Mouse (Mus musculus): ENCODE data around the gene Chmp4b. TPM values are rescaled to one million over a fixed set of nuclear protein-coding genes. Genes with fewer than 3 reads are reported as not detected.

Chmp4b gene
- polyA plus RNA-seq, 1 experiment, result 217 TPM

GRCm38 (mm10) chr2:154677651-154678139, 26.2 kb downstream of the Chmp4b start:
- H3K4me3 ChIP-seq (ENCODE audit: insufficient read depth, low read length), result no peak overlapping the region
- H3K4me1 ChIP-seq (ENCODE audit: control insufficient read depth, insufficient read depth, low read length), result peaks cover 15% of the 10 kb centered on the region
- no peak overlapping the region for H3K27ac ChIP-seq (ENCODE audit: insufficient read depth, low read depth, low read length)

GRCm38 (mm10) chr2:154678995-154679394, 27.5 kb downstream of the Chmp4b start:
- Histone ChIP-seq H3K27ac (ENCODE audit: insufficient read depth, low read depth, low read length) (no peak overlapping the region), H3K4me3 (ENCODE audit: insufficient read depth, low read length) (no peak overlapping the region), H3K4me1 (ENCODE audit: control insufficient read depth, insufficient read depth, low read length) (peaks cover 21% of the 10 kb centered on the region)
- TF ChIP-seq CTCF (IDR thresholded peaks at IDR 0.05; ENCODE audit: low read depth, low read length) (no peak), POLR2A (IDR thresholded peaks at IDR 0.05; ENCODE audit: borderline replicate concordance, low read depth, low read length) (no peak)

More at GRCm38 (mm10) chr2:154677651-154678139, 26.2 kb downstream of the Chmp4b start:
- TF ChIP-seq CTCF (IDR thresholded peaks at IDR 0.05; ENCODE audit: low read depth, low read length), result no peak
- TF ChIP-seq POLR2A (IDR thresholded peaks at IDR 0.05; ENCODE audit: borderline replicate concordance, low read depth, low read length), result no peak

GRCm38 (mm10) chr2:154680337-154680736, 28.8 kb downstream of the Chmp4b start:
- no peak overlapping the region for H3K27ac ChIP-seq (ENCODE audit: insufficient read depth, low read depth, low read length)
- TF ChIP-seq POLR2A (IDR thresholded peaks at IDR 0.05; ENCODE audit: borderline replicate concordance, low read depth, low read length) (no peak), CTCF (IDR thresholded peaks at IDR 0.05; ENCODE audit: low read depth, low read length) (no peak)
- H3K4me3 ChIP-seq (ENCODE audit: insufficient read depth, low read length), result no peak overlapping the region
- H3K4me1 ChIP-seq (ENCODE audit: control insufficient read depth, insufficient read depth, low read length), result peaks cover 22% of the 10 kb centered on the region

GRCm38 (mm10) chr2:154680941-154681340, 29.4 kb downstream of the Chmp4b start:
- H3K4me3 ChIP-seq (ENCODE audit: insufficient read depth, low read length), result no peak overlapping the region
- TF ChIP-seq POLR2A (IDR thresholded peaks at IDR 0.05; ENCODE audit: borderline replicate concordance, low read depth, low read length), result no peak
- TF ChIP-seq CTCF (IDR thresholded peaks at IDR 0.05; ENCODE audit: low read depth, low read length), result no peak
- peaks cover 22% of the 10 kb centered on the region for H3K4me1 ChIP-seq (ENCODE audit: control insufficient read depth, insufficient read depth, low read length)
- H3K27ac ChIP-seq (ENCODE audit: insufficient read depth, low read depth, low read length), result no peak overlapping the region

- Histone ChIP-seq H3K4me1 (ENCODE audit: control insufficient read depth, insufficient read depth, low read length) (peaks cover 32% of the 10 kb centered on the region), H3K4me3 (ENCODE audit: insufficient read depth, low read length) (no peak overlapping the region), H3K27ac (ENCODE audit: insufficient read depth, low read depth, low read length) (no peak overlapping the region)
- TF ChIP-seq POLR2A (IDR thresholded peaks at IDR 0.05; ENCODE audit: borderline replicate concordance, low read depth, low read length) (no peak), CTCF (IDR thresholded peaks at IDR 0.05; ENCODE audit: low read depth, low read length) (no peak)
These were observed 31.2 kb downstream of the Chmp4b start for GRCm38 (mm10) chr2:154682712-154683111.

GRCm38 (mm10) chr2:154684901-154685470, 33.5 kb downstream of the Chmp4b start:
- H3K4me1 ChIP-seq (ENCODE audit: control insufficient read depth, insufficient read depth, low read length), result peaks cover 39% of the 10 kb centered on the region
- no peak overlapping the region for H3K4me3 ChIP-seq (ENCODE audit: insufficient read depth, low read length)
- TF ChIP-seq CTCF (IDR thresholded peaks at IDR 0.05; ENCODE audit: low read depth, low read length) (no peak), POLR2A (IDR thresholded peaks at IDR 0.05; ENCODE audit: borderline replicate concordance, low read depth, low read length) (no peak)
- H3K27ac ChIP-seq (ENCODE audit: insufficient read depth, low read depth, low read length), result no peak overlapping the region

- TF ChIP-seq POLR2A (IDR thresholded peaks at IDR 0.05; ENCODE audit: borderline replicate concordance, low read depth, low read length) (no peak), CTCF (IDR thresholded peaks at IDR 0.05; ENCODE audit: low read depth, low read length) (no peak)
- H3K4me1 ChIP-seq (ENCODE audit: control insufficient read depth, insufficient read depth, low read length), result peaks cover 39% of the 10 kb centered on the region
- no peak overlapping the region for H3K4me3 ChIP-seq (ENCODE audit: insufficient read depth, low read length)
- H3K27ac ChIP-seq (ENCODE audit: insufficient read depth, low read depth, low read length), result no peak overlapping the region
These were observed 34.3 kb downstream of the Chmp4b start for GRCm38 (mm10) chr2:154685772-154686171.

- Histone ChIP-seq H3K4me3 (ENCODE audit: insufficient read depth, low read length) (no peak overlapping the region), H3K27ac (ENCODE audit: insufficient read depth, low read depth, low read length) (peak overlapping the region; percentile 24), H3K4me1 (ENCODE audit: control insufficient read depth, insufficient read depth, low read length) (peaks cover 40% of the 10 kb centered on the region)
- TF ChIP-seq CTCF (IDR thresholded peaks at IDR 0.05; ENCODE audit: low read depth, low read length), result no peak
- TF ChIP-seq POLR2A (IDR thresholded peaks at IDR 0.05; ENCODE audit: borderline replicate concordance, low read depth, low read length), result no peak
These were observed 35.3 kb downstream of the Chmp4b start for GRCm38 (mm10) chr2:154686819-154687218.

GRCm38 (mm10) chr2:154689391-154689790, 37.9 kb downstream of the Chmp4b start:
- H3K4me3 ChIP-seq (ENCODE audit: insufficient read depth, low read length), result no peak overlapping the region
- no peak overlapping the region for H3K27ac ChIP-seq (ENCODE audit: insufficient read depth, low read depth, low read length)
- peaks cover 51% of the 10 kb centered on the region for H3K4me1 ChIP-seq (ENCODE audit: control insufficient read depth, insufficient read depth, low read length)
- TF ChIP-seq POLR2A (IDR thresholded peaks at IDR 0.05; ENCODE audit: borderline replicate concordance, low read depth, low read length) (no peak), CTCF (IDR thresholded peaks at IDR 0.05; ENCODE audit: low read depth, low read length) (no peak)

GRCm38 (mm10) chr2:154690959-154691358, 39.5 kb downstream of the Chmp4b start:
- no peak for TF ChIP-seq CTCF (IDR thresholded peaks at IDR 0.05; ENCODE audit: low read depth, low read length)
- no peak for TF ChIP-seq POLR2A (IDR thresholded peaks at IDR 0.05; ENCODE audit: borderline replicate concordance, low read depth, low read length)
- Histone ChIP-seq H3K4me3 (ENCODE audit: insufficient read depth, low read length) (no peak overlapping the region), H3K4me1 (ENCODE audit: control insufficient read depth, insufficient read depth, low read length) (peaks cover 38% of the 10 kb centered on the region), H3K27ac (ENCODE audit: insufficient read depth, low read depth, low read length) (no peak overlapping the region)
